Mouse (Mus musculus) heart, adult 2 months (tissue): ENCODE results near the gene Zfp979.

Source experiments
- CTCF ChIP-seq: fragments of 200-600 bp; IDR thresholded peaks from 2 replicates; pipeline ENCODE4 v1.8.1; 2022; ENCODE audit warnings: antibody characterized with exemption, mild to moderate bottlenecking, moderate library complexity
- POLR2A ChIP-seq: fragments of 200-500 bp; IDR thresholded peaks from 2 replicates; pipeline ENCODE4 v1.6.1; 2011; ENCODE audit warnings: mild to moderate bottlenecking, low read depth, low read length, control low read depth; ENCODE audit not compliant: insufficient read depth

DNA sequence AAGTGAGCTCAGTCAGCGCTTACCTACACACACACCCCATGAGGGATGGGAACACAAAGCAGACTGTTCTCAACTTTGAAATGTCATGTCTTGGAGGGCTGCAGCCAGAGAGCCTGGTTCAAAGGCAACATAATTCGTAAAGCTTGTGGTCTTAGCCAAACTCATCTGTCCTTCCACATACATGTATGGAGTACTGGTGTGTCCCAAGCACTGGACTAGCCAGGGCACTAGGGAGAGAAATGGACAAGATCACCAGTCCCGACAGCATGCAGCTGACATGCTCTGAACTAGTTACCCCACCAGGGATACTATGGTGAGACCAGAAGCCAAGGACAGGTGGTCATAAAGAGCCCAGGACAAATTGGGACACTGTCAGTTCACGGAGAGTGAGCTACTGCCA lies 38.5 kb downstream of the Zfp979 start:
- no peak for TF ChIP-seq CTCF
- no peak for TF ChIP-seq POLR2A
